9 mouse cellular contexts compared by ENCODE assay signal in genomic region chr10:127956168-127956816, GRCm38 (mm10). TPM values are rescaled to one million over a fixed set of nuclear protein-coding genes. Genes with fewer than 3 reads are reported as not detected.
DNase-seq lines count a peak whose midpoint lies in the region; ATAC-seq and TF ChIP-seq lines count a peak whose summit lies in the region.
"Had no signal": no experiment of that assay in that cellular context is flagged by ENCODE, and none has a peak within 500 bp of the region (broad histone marks: within the 10 kb centered on the region; RNA-seq: fewer than 3 reads in every experiment).

No protein-coding gene starts in this region.

- H3K4me3 ChIP-seq in embryonic facial prominence, embryonic 14.5 days (ENCODE audit: low read depth, low read length): no peak overlapping the region
- no peak overlapping the region for H3K4me3 ChIP-seq in left cerebral cortex, adult 2 months

- H3K36me3 ChIP-seq in embryonic facial prominence, embryonic 14.5 days (ENCODE audit: control insufficient read depth, insufficient read depth, low read length): no peaks in the 10 kb centered on the region

- H3K27ac ChIP-seq in embryonic facial prominence, embryonic 14.5 days (replicated peaks; ENCODE audit: low read depth, low read length): no peak overlapping the region
- no peak overlapping the region for H3K27ac ChIP-seq in left cerebral cortex, adult 2 months

- peak; percentile 80 for DNase-seq in CD4-positive, CD25-positive, alpha-beta regulatory T cell, adult 2 months (ENCODE audit: low read depth, low spot score)
- peak; percentile 78 for DNase-seq in adrenal gland, postnatal 25 days
- DNase-seq in embryonic facial prominence, embryonic 14.5 days (ENCODE audit: low spot score): peak; percentile 73
- DNase-seq in left cerebral cortex, adult 2 months (ENCODE audit: extremely low spot score in 1 of 2, low spot score in 2 of 2): peak; percentile 59 to 73
- DNase-seq in spleen, adult 18-20 months: peak; percentile 18 to 72

- no peak for ATAC-seq in CD4-positive, CD25-positive, alpha-beta regulatory T cell, adult 4 months
- ATAC-seq in embryonic facial prominence, embryonic 14.5 days (ENCODE audit: low read depth): no peak; the same call in 1 of the 2 replicates
- ATAC-seq in hematopoietic stem cell, adult 5-6 weeks (replicated peaks in 1 of 2; ENCODE audit: insufficient read depth in 1 of 2, low FRiP score in 2 of 2, low TSS enrichment in 1 of 2, low read depth in 1 of 2, poor library complexity in 2 of 2, severe bottlenecking in 2 of 2): peak; percentile 22 to 32; a peak in 2 of 4 replicates
- ATAC-seq in megakaryocyte-erythroid progenitor cell, adult 5-6 weeks (replicated peaks; ENCODE audit: low FRiP score, low TSS enrichment, poor library complexity, severe bottlenecking): peak; percentile 81

- intact Hi-C loops in left cerebral cortex, adult 2 months (cut with DNase I): loop anchor here (1.0 kb wide), 1 partner anchor 52 kb away; no protein-coding TSS in a partner anchor

- TF ChIP-seq CTCF in left cerebral cortex, adult 2 months (IDR thresholded peaks at IDR 0.05): peak; percentile 87

- no peak overlapping the region for H3K4me2 ChIP-seq in embryonic facial prominence, embryonic 14.5 days (ENCODE audit: low read depth, low read length)

- H3K9me3 ChIP-seq in embryonic facial prominence, embryonic 14.5 days (ENCODE audit: control insufficient read depth, low read length): no peaks in the 10 kb centered on the region

- H3K4me1 ChIP-seq in embryonic facial prominence, embryonic 14.5 days (ENCODE audit: control insufficient read depth, insufficient read depth, low read length): no peaks in the 10 kb centered on the region

- WGBS in embryonic facial prominence, embryonic 14.5 days: 56% methylated on average over 16 of the region's 16 CpGs

- H3K9ac ChIP-seq in embryonic facial prominence, embryonic 14.5 days (ENCODE audit: low read depth, low read length): no peak overlapping the region

- no peaks in the 10 kb centered on the region for H3K27me3 ChIP-seq in embryonic facial prominence, embryonic 14.5 days (replicated peaks; ENCODE audit: control insufficient read depth, insufficient read depth, low read length)

RNA-seq across cellular contexts. Expression of gene Hsd17b6, which starts 51.1 kb away (rescaled TPM):
- not detected for polyA plus RNA-seq in CD4-positive, CD25-positive, alpha-beta regulatory T cell, adult 4 months (2017; shearing (Covaris generic))
- total RNA-seq in adrenal gland, postnatal 25 days (2021): 1.1 TPM in 1 of 2 replicates, not detected in the other
- 0.75 TPM in 1 of 2 replicates, not detected in the other for polyA plus RNA-seq in embryonic facial prominence, embryonic 14.5 days (2014; fragmentation: Nextera tagmentation; extraction: Ambion mirVana)
- total RNA-seq in hematopoietic stem cell, adult 5-6 weeks (2017): not detected in 2 replicates
- not detected for total RNA-seq in left cerebral cortex, adult 2 months (2021)
- 0.55 TPM in 1 of 2 replicates, not detected in the other for total RNA-seq in megakaryocyte-erythroid progenitor cell, adult 5-6 weeks (2014; fragmentation: Nextera tagmentation)
- total RNA-seq in megakaryocyte-erythroid progenitor cell, adult 5-6 weeks (2017): not detected in 2 replicates
- polyA plus RNA-seq: lung, embryonic 16.5 days had no signal

RNA-seq across cellular contexts. Expression of gene Sdr9c7, which starts 58.0 kb away (rescaled TPM):
- polyA plus RNA-seq in CD4-positive, CD25-positive, alpha-beta regulatory T cell, adult 4 months (2017; shearing (Covaris generic)): not detected
- total RNA-seq in adrenal gland, postnatal 25 days (2021): 0.82 and 2.6 TPM in 2 replicates
- polyA plus RNA-seq in embryonic facial prominence, embryonic 14.5 days (2014; fragmentation: Nextera tagmentation; extraction: Ambion mirVana): 0.77 and 1.1 TPM in 2 replicates
- total RNA-seq in hematopoietic stem cell, adult 5-6 weeks (2017): not detected in 2 replicates
- not detected for total RNA-seq in left cerebral cortex, adult 2 months (2021)
- total RNA-seq in megakaryocyte-erythroid progenitor cell, adult 5-6 weeks (2014; fragmentation: Nextera tagmentation): not detected in 2 replicates
- total RNA-seq in megakaryocyte-erythroid progenitor cell, adult 5-6 weeks (2017): not detected in 2 replicates
- polyA plus RNA-seq: lung, embryonic 16.5 days had no signal

RNA-seq across cellular contexts. Expression of gene Prim1, which starts 58.7 kb away (rescaled TPM):
- polyA plus RNA-seq in CD4-positive, CD25-positive, alpha-beta regulatory T cell, adult 4 months (2017; shearing (Covaris generic)): 10 to 100 TPM; 18.9 to 20.2 TPM
- 6.6 and 6.8 TPM in 2 replicates for total RNA-seq in adrenal gland, postnatal 25 days (2021)
- polyA plus RNA-seq in embryonic facial prominence, embryonic 14.5 days (2014; fragmentation: Nextera tagmentation; extraction: Ambion mirVana): 61.6 and 69.4 TPM in 2 replicates
- 108 and 113 TPM in 2 replicates for total RNA-seq in hematopoietic stem cell, adult 5-6 weeks (2017)
- total RNA-seq in left cerebral cortex, adult 2 months (2021): 1 to 10 TPM; 7.9 to 8.1 TPM
- total RNA-seq in megakaryocyte-erythroid progenitor cell, adult 5-6 weeks (2014; fragmentation: Nextera tagmentation): 99.7 and 123 TPM in 2 replicates
- total RNA-seq in megakaryocyte-erythroid progenitor cell, adult 5-6 weeks (2017): 134 and 143 TPM in 2 replicates

Comparison
In these comparisons a context has a peak if more than half of its experiments do, and no peak if none do; other contexts are left out.
1. ATAC-seq: peak in hematopoietic stem cell, adult 5-6 weeks (2 of 2) and megakaryocyte-erythroid progenitor cell, adult 5-6 weeks (single experiment); none in CD4-positive, CD25-positive, alpha-beta regulatory T cell, adult 4 months (single experiment) and embryonic facial prominence, embryonic 14.5 days (single experiment).
2. RNA of gene Prim1, which starts 58.7 kb away (total RNA-seq): 99.7 to 143 TPM in megakaryocyte-erythroid progenitor cell, adult 5-6 weeks and 108 to 113 TPM in hematopoietic stem cell, adult 5-6 weeks; 7.9 to 8.1 TPM in left cerebral cortex, adult 2 months and 6.6 to 6.8 TPM in adrenal gland, postnatal 25 days; every median in the first group is over 10 times any median in the second.
3. Peak in every context shown above with its lines, with median percentiles within 50 percentile points of each other: DNase-seq.